Mouse (Mus musculus) bone marrow macrophage, adult 2 months (primary cell): ENCODE data around the gene Ank3. TPM values are rescaled to one million over a fixed set of nuclear protein-coding genes. Genes with fewer than 3 reads are reported as not detected.

ENCODE experiments used
- H3K27ac ChIP-seq: 2 replicates; pipeline ENCODE4 v1.5.1; 2012; ENCODE audit warnings: low read depth, low read length; ENCODE audit not compliant: insufficient read depth
- H3K4me1 ChIP-seq: 2 replicates; pipeline ENCODE4 v1.6.1; 2012; ENCODE audit warnings: low read length; ENCODE audit not compliant: control insufficient read depth, insufficient read depth
- H3K4me3 ChIP-seq: 2 replicates; pipeline ENCODE4 v1.5.1; 2012; ENCODE audit warnings: mild to moderate bottlenecking, low read length, moderate library complexity; ENCODE audit not compliant: insufficient read depth
- CTCF ChIP-seq: IDR thresholded peaks from 2 replicates; pipeline ENCODE4 v1.5.1; 2012; ENCODE audit warnings: low read depth, mild to moderate bottlenecking, low read length, moderate library complexity
- POLR2A ChIP-seq: IDR thresholded peaks from 2 replicates; pipeline ENCODE4 v1.6.1; 2012; ENCODE audit warnings: mild to moderate bottlenecking, low read depth, low read length, borderline replicate concordance
- polyA plus RNA-seq: library from polyadenylated mRNA; stranded (reverse); fragments of >200 nt; gene quantifications from 2 replicates; pipeline ENCODE4 v1.2.4, GENCODE M21; 2012; ENCODE audit not compliant: missing spikeins, insufficient read depth, insufficient read length

Gene Ank3
- polyA plus RNA-seq, 1 experiment, result 1.5 TPM

GRCm38 (mm10) chr10:69634891-69635290, 236.3 kb downstream of the Ank3 start:
- Histone ChIP-seq H3K4me1 (no peaks in the 10 kb centered on the region), H3K4me3 (no peak overlapping the region), H3K27ac (no peak overlapping the region)
- TF ChIP-seq CTCF (no peak), POLR2A (no peak)

- H3K27ac ChIP-seq, result no peak overlapping the region
- TF ChIP-seq CTCF (no peak), POLR2A (no peak)
- H3K4me3 ChIP-seq, result no peak overlapping the region
- H3K4me1 ChIP-seq, result no peaks in the 10 kb centered on the region
Measured at GRCm38 (mm10) chr10:69635910-69636656, 237.5 kb downstream of the Ank3 start.

GRCm38 (mm10) chr10:69639138-69639537, 240.6 kb downstream of the Ank3 start:
- H3K27ac ChIP-seq, result no peak overlapping the region

GRCm38 (mm10) chr10:69640617-69641016, 242.0 kb downstream of the Ank3 start:
- Histone ChIP-seq H3K4me3 (no peak overlapping the region), H3K4me1 (no peaks in the 10 kb centered on the region), H3K27ac (no peak overlapping the region)
- TF ChIP-seq POLR2A (no peak), CTCF (no peak)

More at GRCm38 (mm10) chr10:69639138-69639537, 240.6 kb downstream of the Ank3 start:
- TF ChIP-seq CTCF, result no peak
- TF ChIP-seq POLR2A, result no peak
- H3K4me3 ChIP-seq, result no peak overlapping the region
- H3K4me1 ChIP-seq, result no peaks in the 10 kb centered on the region

- H3K4me1 ChIP-seq, result no peaks in the 10 kb centered on the region
- TF ChIP-seq CTCF (no peak), POLR2A (no peak)
- no peak overlapping the region for H3K4me3 ChIP-seq
- H3K27ac ChIP-seq, result no peak overlapping the region
Measured at GRCm38 (mm10) chr10:69643481-69643880, 244.9 kb downstream of the Ank3 start.

GRCm38 (mm10) chr10:69643986-69644385, 245.4 kb downstream of the Ank3 start:
- Histone ChIP-seq H3K4me3 (no peak overlapping the region), H3K4me1 (no peaks in the 10 kb centered on the region), H3K27ac (no peak overlapping the region)
- TF ChIP-seq CTCF, result no peak
- TF ChIP-seq POLR2A, result no peak

- TF ChIP-seq POLR2A (no peak), CTCF (no peak)
- no peaks in the 10 kb centered on the region for H3K4me1 ChIP-seq
- no peak overlapping the region for H3K27ac ChIP-seq
- no peak overlapping the region for H3K4me3 ChIP-seq
Measured at GRCm38 (mm10) chr10:69645311-69645802, 246.8 kb downstream of the Ank3 start.

- Histone ChIP-seq H3K4me3 (no peak overlapping the region), H3K27ac (no peak overlapping the region), H3K4me1 (no peaks in the 10 kb centered on the region)
- TF ChIP-seq CTCF, result no peak
- no peak for TF ChIP-seq POLR2A
Measured at GRCm38 (mm10) chr10:69645929-69646328, 247.4 kb downstream of the Ank3 start.

- Histone ChIP-seq H3K4me1 (no peaks in the 10 kb centered on the region), H3K27ac (no peak overlapping the region), H3K4me3 (no peak overlapping the region)
- TF ChIP-seq POLR2A (no peak), CTCF (no peak)
Measured at GRCm38 (mm10) chr10:69650074-69650473, 251.5 kb downstream of the Ank3 start.

- Histone ChIP-seq H3K4me1 (no peaks in the 10 kb centered on the region), H3K27ac (no peak overlapping the region), H3K4me3 (no peak overlapping the region)
- no peak for TF ChIP-seq POLR2A
- TF ChIP-seq CTCF, result no peak
Measured at GRCm38 (mm10) chr10:69652660-69653059, 254.1 kb downstream of the Ank3 start.
